Mouse (Mus musculus) CH12.LX (cell line): ENCODE measurements around the gene Cck.

Experiments used
- CHD1 ChIP-seq: IDR thresholded peaks from 2 replicates; pipeline ENCODE4 v1.6.1; 2012; ENCODE audit warnings: low read depth, low read length, improper control_type of control experiment, inconsistent platforms
- CTCF ChIP-seq, 2 experiments: IDR thresholded peaks in 1 of 2; conservative IDR thresholded peaks in 1 of 2; 2 replicates each; pipeline ENCODE4 v1.5.1; 2011 to 2012; ENCODE audit warnings: low read depth in 2 of 2, low read length in 2 of 2, improper control_type of control experiment in 1 of 2, inconsistent platforms in 1 of 2, mild to moderate bottlenecking in 1 of 2, moderate library complexity in 1 of 2
- PAX5 ChIP-seq: IDR thresholded peaks from 2 replicates; pipeline ENCODE4 v1.6.1; 2012; ENCODE audit warnings: low read length, inconsistent platforms, mixed read lengths
- POLR2A ChIP-seq: IDR thresholded peaks from 2 replicates; pipeline ENCODE4 v1.6.1; 2011; ENCODE audit warnings: low read depth, mild to moderate bottlenecking, improper control_type of control experiment, low read length
- TBP ChIP-seq: conservative IDR thresholded peaks from 2 replicates; pipeline ENCODE4 v1.6.1; 2011; ENCODE audit warnings: low read depth, low read length, improper control_type of control experiment
- ZNF384 ChIP-seq: IDR thresholded peaks from 2 replicates; pipeline ENCODE4 v1.6.1; 2012; ENCODE audit warnings: low read depth, low read length, improper control_type of control experiment, inconsistent platforms

GRCm38 (mm10) chr9:121479453-121479852 is 16.0 kb downstream of the Cck start:
- TF ChIP-seq CTCF (conservative IDR thresholded peaks at IDR 0.05 in 1 of 2, IDR thresholded peaks at IDR 0.05 in 1 of 2; ENCODE audit: low read depth in 2 of 2, low read length in 2 of 2): peak; percentile 69 to 97
- TF ChIP-seq TBP: no peak
- no peak for TF ChIP-seq POLR2A
- TF ChIP-seq ZNF384: no peak
- no peak for TF ChIP-seq PAX5
- no peak for TF ChIP-seq CHD1
